Mouse (Mus musculus) ES-E14 (cell line): ENCODE measurements at regions not wholly inside any gene's neighbourhood (a gene's known extent, or its start where the extent isn't known, plus 50 kb on each side); places are given as distances from the start of the nearest gene placed in this dataset.

Source experiments
- DNase-seq: peaks from one replicate; pipeline ENCODE4 v3.0.0-alpha.2; 2013; ENCODE audit warnings: low read depth, low spot score
- H3K27ac ChIP-seq: 2 replicates; pipeline ENCODE4 v1.5.1; 2012; ENCODE audit warnings: low read depth, mild to moderate bottlenecking, low read length, moderate library complexity, mixed read lengths; ENCODE audit not compliant: poor library complexity, insufficient read depth, severe bottlenecking
- H3K36me3 ChIP-seq: 2 replicates; pipeline ENCODE4 v1.6.1; 2012; ENCODE audit warnings: mild to moderate bottlenecking, low read length, moderate library complexity, mixed read lengths; ENCODE audit not compliant: control insufficient read depth, poor library complexity, insufficient read depth, severe bottlenecking
- H3K4me1 ChIP-seq, 2 experiments: fragments of 150-350 bp in 1 of 2; sonication (generic) in 1 of 2; 2 replicates each; pipeline ENCODE4 v1.6.1; 2012; ENCODE audit warnings: low read length in 2 of 2, mild to moderate bottlenecking in 1 of 2, mixed read lengths in 1 of 2; ENCODE audit not compliant: control insufficient read depth in 2 of 2, insufficient read depth in 2 of 2, poor library complexity in 1 of 2
- H3K4me3 ChIP-seq, 2 experiments: fragments of 150-350 bp in 1 of 2; sonication (generic) in 1 of 2; 2 replicates each; pipeline ENCODE4 v1.5.1; 2012; ENCODE audit warnings: low read length in 2 of 2, low read depth in 1 of 2, mild to moderate bottlenecking in 1 of 2, mixed read lengths in 1 of 2; ENCODE audit not compliant: insufficient read depth in 1 of 2, poor library complexity in 1 of 2, severe bottlenecking in 1 of 2
- H3K9ac ChIP-seq: 2 replicates; pipeline ENCODE4 v1.6.1; 2012; ENCODE audit warnings: low read depth, mild to moderate bottlenecking, low read length, mixed read lengths; ENCODE audit not compliant: poor library complexity, insufficient read depth, severe bottlenecking
- H3K9me3 ChIP-seq: fragments of 150-350 bp; sonication (generic); 2 replicates; pipeline ENCODE4 v1.6.1; 2012; ENCODE audit warnings: low read depth, mild to moderate bottlenecking, low read length; ENCODE audit not compliant: control insufficient read depth, insufficient read depth
- CHD2 ChIP-seq: IDR thresholded peaks from 2 replicates; pipeline ENCODE4 v1.6.1; 2014; ENCODE audit warnings: mild to moderate bottlenecking, low read depth, low read length, inconsistent platforms
- HCFC1 ChIP-seq: IDR thresholded peaks from 2 replicates; pipeline ENCODE4 v1.6.1; 2012; ENCODE audit warnings: low read length, inconsistent platforms, borderline replicate concordance; ENCODE audit not compliant: insufficient read depth
- MAFK ChIP-seq: IDR thresholded peaks from 2 replicates; pipeline ENCODE4 v1.6.1; 2014; ENCODE audit warnings: mild to moderate bottlenecking, low read depth, low read length, inconsistent platforms; ENCODE audit not compliant: insufficient read depth
- ZC3H11A ChIP-seq: IDR thresholded peaks from 2 replicates; pipeline ENCODE4 v1.6.1; 2012; ENCODE audit warnings: low read depth, mild to moderate bottlenecking, inconsistent platforms, low read length, borderline replicate concordance
- ZNF384 ChIP-seq: IDR thresholded peaks from 2 replicates; pipeline ENCODE4 v1.6.1; 2012; ENCODE audit warnings: low read depth, low read length, inconsistent platforms
- in situ Hi-C, 2 experiments: fragments of 600-800 bp; cut with MboI; formaldehyde crosslinking; loops; one replicate each; pipeline ENCODE4 v1.15.1; 2025; ENCODE audit warnings: low sequenced_read_pairs in 2 of 2, inconsistent platforms in 1 of 2; ENCODE audit not compliant: unreplicated experiment in 2 of 2

DNA sequence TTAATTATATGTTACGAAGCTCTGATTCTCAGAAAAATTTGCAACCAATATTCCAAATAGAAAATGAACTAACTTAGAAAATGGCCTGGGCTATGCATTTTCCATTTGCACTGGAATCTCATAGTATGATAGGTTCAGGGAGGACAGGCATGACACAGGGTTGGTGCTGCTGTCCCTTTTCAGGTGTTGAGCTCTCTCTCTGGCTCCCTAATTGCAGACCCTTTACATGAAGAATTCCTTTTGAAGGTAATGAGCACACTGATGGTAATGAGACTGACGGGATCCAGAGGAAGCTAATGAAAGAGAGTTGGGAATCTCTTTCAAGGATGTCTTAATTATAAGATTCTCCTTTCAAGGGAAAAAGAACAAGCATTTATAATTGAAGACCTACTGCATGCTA is 87.6 kb downstream of the Serpinb8 start:
- H3K36me3 ChIP-seq = no peaks in the 10 kb centered on the region
- TF ChIP-seq MAFK = no peak
- no peak for TF ChIP-seq ZC3H11A
- no peak for TF ChIP-seq HCFC1
- no peak for TF ChIP-seq ZNF384
- TF ChIP-seq CHD2 = no peak
- in situ Hi-C loops = no loop called here

DNA sequence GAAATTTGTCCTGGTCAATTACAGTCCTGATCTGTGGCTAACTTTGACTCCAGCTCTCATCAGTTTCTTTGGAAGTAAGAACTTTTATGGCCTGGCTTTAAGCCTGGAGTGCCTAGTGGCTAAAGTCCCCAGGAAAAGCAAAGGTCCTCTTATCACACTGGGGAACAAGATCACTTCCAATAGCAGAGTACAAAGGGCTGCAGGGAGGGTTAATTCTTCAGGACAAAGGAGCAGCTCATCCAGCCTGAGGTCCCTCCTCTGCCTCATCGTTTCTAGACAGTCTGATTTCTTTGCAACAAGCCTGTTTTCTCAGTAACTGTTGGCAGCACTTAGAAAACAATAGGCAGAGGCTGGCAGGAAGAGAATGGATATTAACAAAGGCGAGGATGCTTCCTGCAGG is 107.1 kb downstream of the Serpinb8 start:
- Histone ChIP-seq H3K27ac (no peak overlapping the region), H3K4me3 (no peak overlapping the region), H3K9me3 (no peaks in the 10 kb centered on the region), H3K36me3 (no peaks in the 10 kb centered on the region), H3K9ac (no peak overlapping the region), H3K4me1 (no peaks in the 10 kb centered on the region)
- DNase-seq = no peak
- TF ChIP-seq CHD2 (no peak), ZNF384 (no peak), HCFC1 (no peak), ZC3H11A (no peak), MAFK (no peak)
- in situ Hi-C loops = no loop called here

More for the DNA sequence above, 87.6 kb downstream of the Serpinb8 start:
- DNase-seq = no peak
- Histone ChIP-seq H3K9ac (no peak overlapping the region), H3K4me1 (no peaks in the 10 kb centered on the region), H3K27ac (no peak overlapping the region), H3K9me3 (no peaks in the 10 kb centered on the region), H3K4me3 (no peak overlapping the region)

DNA sequence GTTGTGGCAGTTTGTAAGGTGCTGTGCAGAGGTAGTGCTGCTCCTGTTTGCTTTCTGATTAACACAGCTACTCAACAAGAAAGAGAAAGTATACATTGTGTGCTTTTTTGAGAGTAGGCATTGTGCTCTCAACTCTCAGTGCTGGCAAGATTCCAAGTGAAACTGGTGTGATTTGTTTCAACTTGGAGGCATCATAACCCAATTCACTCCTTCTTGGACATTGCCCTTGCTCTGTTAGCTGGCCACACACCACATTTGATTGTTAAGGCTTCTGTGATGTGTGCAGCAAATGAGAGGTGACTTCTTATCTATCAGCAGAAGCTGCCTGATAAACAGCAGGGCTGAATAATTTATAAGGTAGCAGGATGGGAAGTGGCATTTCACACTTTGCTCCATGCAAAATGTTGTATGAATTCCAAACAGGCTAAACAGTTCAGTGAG is 116.3 kb downstream of the Serpinb8 start:
- no peaks in the 10 kb centered on the region for H3K9me3 ChIP-seq
- no peaks in the 10 kb centered on the region for H3K4me1 ChIP-seq
- TF ChIP-seq ZNF384 (no peak), ZC3H11A (no peak), CHD2 (no peak), HCFC1 (no peak), MAFK (no peak)
- no peak overlapping the region for H3K27ac ChIP-seq
- in situ Hi-C loops = no loop called here
- H3K36me3 ChIP-seq = no peaks in the 10 kb centered on the region
- H3K9ac ChIP-seq = no peak overlapping the region
- H3K4me3 ChIP-seq = no peak overlapping the region
- no peak for DNase-seq

DNA sequence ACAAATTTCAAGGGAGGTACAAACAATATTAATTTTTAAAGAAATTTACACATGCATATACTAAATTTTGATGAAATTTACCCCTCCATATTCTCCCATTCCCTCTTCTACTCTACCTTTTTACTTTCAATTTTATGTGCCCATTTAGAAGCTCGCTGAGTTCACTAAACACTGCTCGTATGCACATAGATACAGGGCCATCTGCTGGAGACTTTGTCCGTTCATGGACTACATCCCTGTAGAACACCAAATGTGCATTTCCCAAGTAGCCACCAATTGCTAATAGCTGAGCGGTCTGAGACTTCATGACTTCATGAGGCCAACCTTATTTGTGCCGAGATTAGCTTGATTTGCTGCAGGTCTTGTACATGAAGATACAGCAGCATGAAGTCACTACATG is 118.8 kb downstream of the Serpinb8 start:
- H3K4me3 ChIP-seq = no peak overlapping the region
- TF ChIP-seq ZNF384 (no peak), MAFK (no peak), CHD2 (no peak)
- H3K27ac ChIP-seq = no peak overlapping the region
- in situ Hi-C loops = no loop called here
- no peaks in the 10 kb centered on the region for H3K36me3 ChIP-seq
- H3K9me3 ChIP-seq = no peaks in the 10 kb centered on the region
- no peak for DNase-seq
- H3K9ac ChIP-seq = no peak overlapping the region
- no peaks in the 10 kb centered on the region for H3K4me1 ChIP-seq

DNA sequence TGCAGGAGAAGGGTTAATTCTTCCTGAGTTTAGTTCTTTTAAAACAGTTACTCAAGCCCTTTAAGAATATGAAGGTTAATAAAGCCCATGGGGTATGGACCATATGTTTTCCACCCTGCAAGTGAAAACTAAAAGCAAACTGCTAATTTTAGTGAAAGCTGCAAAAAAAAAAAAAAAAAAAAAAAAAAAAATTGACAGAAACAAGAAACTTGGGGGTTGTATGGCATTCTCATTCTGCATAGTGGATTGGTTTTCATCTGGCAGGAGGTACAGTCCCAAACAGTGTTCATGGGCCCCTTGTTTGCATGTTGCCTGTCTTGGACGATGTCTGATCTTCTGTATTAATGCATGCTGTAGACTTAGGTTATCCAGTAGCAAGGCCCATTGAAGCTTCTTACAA is 125.1 kb downstream of the Serpinb8 start:
- H3K9me3 ChIP-seq = no peaks in the 10 kb centered on the region
- H3K36me3 ChIP-seq = no peaks in the 10 kb centered on the region
- H3K4me1 ChIP-seq = no peaks in the 10 kb centered on the region
- no peak for DNase-seq
- TF ChIP-seq ZNF384 (no peak), CHD2 (no peak), ZC3H11A (no peak), HCFC1 (no peak), MAFK (no peak)
- in situ Hi-C loops = no loop called here
- H3K9ac ChIP-seq = no peak overlapping the region
- H3K4me3 ChIP-seq = no peak overlapping the region
- H3K27ac ChIP-seq = no peak overlapping the region
